Mouse (Mus musculus) liver, adult 2 months (tissue): ENCODE measurements around the gene Cln3. TPM values are rescaled to one million over a fixed set of nuclear protein-coding genes. Genes with fewer than 3 reads are reported as not detected.

ENCODE experiments used
- DNase-seq: peaks from one replicate; pipeline ENCODE4 v3.0.0-alpha.2; 2011; ENCODE audit warnings: low read depth, low spot score; ENCODE audit errors: extremely low read depth
- H3K27ac ChIP-seq: fragments of 200-500 bp; replicated peaks from 2 replicates; pipeline ENCODE4 v1.5.1; 2012; ENCODE audit warnings: low read depth, mild to moderate bottlenecking, control low read depth, inconsistent platforms, low read length; ENCODE audit not compliant: insufficient read depth
- H3K27me3 ChIP-seq: fragments of 200-500 bp; 2 replicates; pipeline ENCODE4 v1.6.1; 2012; ENCODE audit warnings: mild to moderate bottlenecking, moderate library complexity, low read length, inconsistent platforms; ENCODE audit not compliant: control insufficient read depth, insufficient read depth
- H3K36me3 ChIP-seq: fragments of 200-500 bp; 2 replicates; pipeline ENCODE4 v1.6.1; 2012; ENCODE audit warnings: low read length, inconsistent platforms; ENCODE audit not compliant: control insufficient read depth, insufficient read depth
- H3K4me1 ChIP-seq: fragments of 200-500 bp; 2 replicates; pipeline ENCODE4 v1.6.1; 2011; ENCODE audit warnings: low read length; ENCODE audit not compliant: control insufficient read depth, insufficient read depth
- H3K4me3 ChIP-seq: fragments of 200-500 bp; 2 replicates; pipeline ENCODE4 v1.5.1; 2011; ENCODE audit warnings: low read depth, mild to moderate bottlenecking, control low read depth, low read length, moderate library complexity; ENCODE audit not compliant: insufficient read depth
- H3K79me2 ChIP-seq: fragments of 200-500 bp; 2 replicates; pipeline ENCODE4 v1.6.1; 2012; ENCODE audit warnings: inconsistent platforms, mild to moderate bottlenecking, low read length, moderate library complexity; ENCODE audit not compliant: control insufficient read depth, insufficient read depth
- H3K9ac ChIP-seq: fragments of 200-500 bp; 2 replicates; pipeline ENCODE4 v1.6.1; 2012; ENCODE audit warnings: low read depth, mild to moderate bottlenecking, control low read depth, inconsistent platforms, low read length
- CTCF ChIP-seq: fragments of 200-500 bp; IDR thresholded peaks from 2 replicates; pipeline ENCODE4 v1.5.1; 2011; ENCODE audit warnings: low read depth, low read length, control low read depth
- POLR2A ChIP-seq: fragments of 200-500 bp; IDR thresholded peaks from 2 replicates; pipeline ENCODE4 v1.6.1; 2011; ENCODE audit warnings: low read length, control low read depth; ENCODE audit not compliant: insufficient read depth; ENCODE audit errors: extremely low read depth
- WGBS: fragments of 180-500 bp; shearing (Covaris S2); methylation state at CpG from one replicate; pipeline ENCODE4 v1.1.7; 2018; 5-methylcytosine and 5-hydroxymethylcytosine counted together
- polyA plus RNA-seq: library from polyadenylated mRNA; depleted of rRNA; stranded (reverse); fragments of >200 nt; gene quantifications from 2 replicates; pipeline ENCODE4 v1.2.3, GENCODE M21; 2012
- total RNA-seq: library from RNA; depleted of rRNA; stranded (reverse); fragments of >200 nt; gene quantifications from 2 replicates; pipeline ENCODE4 v1.2.3, GENCODE M21; 2014

The Cln3 gene
- total and polyA plus RNA-seq, 2 experiments: 7.1 to 57.0 TPM

DNA sequence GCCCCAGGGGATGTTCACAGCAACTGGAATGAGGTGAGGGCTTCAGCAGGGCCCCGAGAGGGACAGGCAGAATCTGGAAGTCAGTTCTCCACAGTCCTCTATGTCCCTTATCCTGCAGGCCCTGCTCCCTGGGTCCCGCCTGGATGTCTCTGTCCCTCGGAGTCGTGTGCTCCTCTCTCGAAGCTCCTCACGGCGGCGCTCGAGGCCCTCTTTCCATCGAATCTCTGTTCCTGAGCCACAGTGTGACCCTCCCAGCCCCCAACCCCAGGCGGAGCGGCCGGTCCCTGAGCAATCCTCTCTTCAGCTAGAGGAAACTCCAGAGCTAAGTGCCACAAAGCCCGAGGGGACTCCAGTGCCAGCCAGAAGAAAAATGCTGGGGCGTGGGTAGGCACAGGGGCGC, 2.2 kb upstream of the Cln3 start:
- 38% methylated on average over 16 of the region's 16 CpGs for WGBS
- no peaks in the 10 kb centered on the region for H3K36me3 ChIP-seq
- peak overlapping the region; percentile 40; the same call in 1 of the 2 replicates for H3K27ac ChIP-seq
- peak overlapping the region; percentile 9; the same call in 1 of the 2 replicates for H3K4me3 ChIP-seq
- H3K9ac ChIP-seq: no peak overlapping the region
- no peak for DNase-seq
- H3K79me2 ChIP-seq: no peaks in the 10 kb centered on the region
- no peaks in the 10 kb centered on the region for H3K4me1 ChIP-seq
- no peak for TF ChIP-seq POLR2A
- TF ChIP-seq CTCF: peak; percentile 60
- H3K27me3 ChIP-seq: no peaks in the 10 kb centered on the region

DNA sequence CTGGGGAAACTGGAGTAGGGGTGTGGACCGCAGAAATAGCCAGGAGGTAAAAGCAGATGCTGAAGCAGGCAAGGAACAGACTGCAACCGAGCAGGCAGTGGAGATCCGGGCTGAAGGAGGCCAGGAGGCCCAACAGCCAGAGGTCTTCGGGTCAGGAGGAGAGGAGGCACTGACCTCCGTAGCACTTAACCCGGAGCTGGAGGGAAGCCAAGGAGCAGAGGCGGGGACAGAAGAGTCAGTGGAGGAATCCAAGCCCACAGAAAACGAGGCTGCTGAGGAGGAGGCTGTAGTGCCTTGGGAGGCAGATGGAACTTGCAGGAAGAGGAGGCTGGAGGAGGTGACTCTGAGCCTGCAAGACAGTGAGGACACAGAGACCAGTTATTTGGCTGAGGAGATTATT, 1.2 kb upstream of the Cln3 start:
- Histone ChIP-seq H3K27me3 (no peaks in the 10 kb centered on the region), H3K4me3 (no peak overlapping the region), H3K36me3 (no peaks in the 10 kb centered on the region), H3K27ac (peak overlapping the region; percentile 23; the same call in 1 of the 2 replicates), H3K9ac (no peak overlapping the region), H3K79me2 (no peaks in the 10 kb centered on the region), H3K4me1 (no peaks in the 10 kb centered on the region)
- WGBS: 18% methylated on average over 8 of the region's 8 CpGs
- TF ChIP-seq POLR2A: no peak
- TF ChIP-seq CTCF: no peak
- DNase-seq: peak; percentile 52

DNA sequence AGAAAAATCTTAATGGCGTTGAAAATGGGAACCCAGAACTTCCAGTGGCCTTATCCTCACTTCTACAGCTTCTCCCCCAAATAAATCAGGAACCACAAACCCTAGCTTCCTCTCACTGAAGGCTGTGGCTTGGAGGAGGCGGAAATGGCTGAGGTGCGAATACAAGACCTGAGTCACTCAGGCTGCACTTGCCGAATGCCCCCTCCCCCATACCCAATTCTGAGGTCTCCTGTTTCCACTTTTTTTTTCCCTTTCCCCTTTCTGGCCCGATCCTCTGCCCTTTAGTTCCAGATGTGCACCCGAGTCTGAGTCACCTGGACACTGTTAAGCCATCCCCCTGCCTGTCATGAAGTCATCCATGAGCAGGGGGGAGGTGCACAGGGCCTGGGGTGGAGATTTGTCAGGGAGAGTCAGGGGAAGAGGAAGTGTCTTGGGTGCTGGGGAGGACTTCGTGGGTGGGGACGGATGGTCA, 1.1 kb downstream of the Cln3 start, which contains the start of gene Apobr:
Gene Apobr, plus strand, starts transcription at position 437 of the 472 bp plus-strand sequence.
- H3K27ac ChIP-seq: peak within 1 kb of the TSS; percentile 31
- no peaks in the 10 kb centered on the region for H3K4me1 ChIP-seq
- no peaks in the 10 kb centered on the region for H3K79me2 ChIP-seq
- no peak for TF ChIP-seq POLR2A
- TF ChIP-seq CTCF: no peak
- WGBS: 80% methylated on average over 8 of the region's 8 CpGs
- no peaks in the 10 kb centered on the region for H3K36me3 ChIP-seq
- peak; percentile 22 for DNase-seq
- H3K9ac ChIP-seq: peak within 1 kb of the TSS; percentile 19
- peak within 1 kb of the TSS; percentile 23; the same call in 1 of the 2 replicates for H3K4me3 ChIP-seq
- H3K27me3 ChIP-seq: no peaks in the 10 kb centered on the region

DNA sequence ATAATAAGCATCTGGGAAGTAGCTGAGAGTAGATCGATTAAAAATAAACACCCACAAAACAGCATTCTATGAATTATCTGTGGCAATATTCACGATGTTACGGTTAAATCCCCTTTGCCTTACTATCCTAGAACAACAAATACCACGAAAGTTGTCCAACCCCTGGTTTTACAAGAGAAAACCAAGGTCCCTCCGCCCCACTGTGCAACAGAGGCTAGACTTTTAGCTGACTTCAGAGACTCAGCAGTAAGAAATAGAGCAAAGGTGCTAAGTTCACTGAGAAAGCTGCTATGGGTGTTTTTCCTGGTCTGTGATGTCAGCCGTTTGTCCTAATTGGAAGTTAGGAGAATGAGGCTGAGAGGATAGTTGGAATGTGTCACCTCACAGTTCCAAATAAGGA, 1.9 kb downstream of the Cln3 start:
- peak overlapping the region; percentile 89 for H3K27ac ChIP-seq

DNA sequence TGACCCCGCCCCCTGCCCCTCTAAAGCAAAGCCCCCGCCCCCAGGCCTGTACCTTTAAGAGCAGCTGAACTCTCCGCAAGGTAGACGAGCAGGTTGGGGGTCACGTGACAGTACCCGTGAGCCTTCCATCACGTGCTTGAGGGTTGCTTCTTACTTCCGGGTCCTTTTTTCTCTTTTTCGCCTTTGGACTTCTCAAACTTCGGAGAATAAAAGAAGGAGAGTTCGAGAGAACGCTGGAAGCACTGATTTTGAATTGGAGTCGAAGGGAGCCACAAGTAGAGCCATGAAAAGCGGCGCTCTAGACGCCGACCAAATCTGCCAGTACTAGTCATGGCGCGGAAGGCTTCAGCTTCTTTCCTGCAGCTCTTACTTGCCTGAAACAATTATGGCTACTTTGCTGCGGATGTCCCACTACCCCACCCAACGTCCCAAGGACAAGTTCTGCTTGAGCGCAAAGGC, 2.3 kb downstream of the Cln3 start:
- no peaks in the 10 kb centered on the region for H3K27me3 ChIP-seq
- H3K79me2 ChIP-seq: no peaks in the 10 kb centered on the region
- no peak for TF ChIP-seq CTCF
- TF ChIP-seq POLR2A: no peak
- H3K36me3 ChIP-seq: no peaks in the 10 kb centered on the region
- DNase-seq: peak; percentile 87
- H3K4me3 ChIP-seq: peak overlapping the region; percentile 58
- H3K27ac ChIP-seq: peak overlapping the region; percentile 89
- no peaks in the 10 kb centered on the region for H3K4me1 ChIP-seq
- H3K9ac ChIP-seq: peak overlapping the region; percentile 67
- WGBS: under 1% methylated on average over 22 of the region's 22 CpGs

More for the DNA sequence above, 1.9 kb downstream of the Cln3 start:
- no peaks in the 10 kb centered on the region for H3K4me1 ChIP-seq
- no peak for DNase-seq
- no peak for TF ChIP-seq CTCF
- no peak for TF ChIP-seq POLR2A
- peak overlapping the region; percentile 58 for H3K4me3 ChIP-seq
- 48% methylated on average over 6 of the region's 6 CpGs for WGBS
- peak overlapping the region; percentile 67 for H3K9ac ChIP-seq
- H3K27me3 ChIP-seq: no peaks in the 10 kb centered on the region
- no peaks in the 10 kb centered on the region for H3K79me2 ChIP-seq
- H3K36me3 ChIP-seq: no peaks in the 10 kb centered on the region

DNA sequence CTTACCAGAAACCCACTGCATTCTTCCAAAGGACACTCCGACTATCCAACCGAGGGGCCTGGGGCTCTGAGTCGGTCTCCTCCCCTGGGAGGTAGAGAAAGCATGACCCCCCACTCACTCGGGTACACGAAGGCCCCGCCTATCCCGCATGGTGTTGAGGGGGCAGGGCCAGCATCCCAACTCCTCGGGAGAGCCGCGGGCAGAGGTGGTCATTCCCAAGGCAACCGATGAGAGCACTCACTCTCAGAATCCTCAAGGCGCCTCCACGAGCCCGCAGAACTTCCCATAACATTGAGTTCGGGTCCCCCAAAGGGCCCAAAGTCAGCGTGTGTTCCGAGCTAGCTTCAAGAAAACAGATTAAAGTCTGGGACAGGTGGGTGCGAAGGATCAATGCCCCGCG, 2.9 kb downstream of the Cln3 start:
- DNase-seq: no peak
- Histone ChIP-seq H3K4me3 (peak overlapping the region; percentile 58), H3K79me2 (no peaks in the 10 kb centered on the region), H3K4me1 (no peaks in the 10 kb centered on the region), H3K9ac (peak overlapping the region; percentile 56), H3K36me3 (no peaks in the 10 kb centered on the region), H3K27me3 (no peaks in the 10 kb centered on the region), H3K27ac (no peak overlapping the region)
- no peak for TF ChIP-seq POLR2A
- no peak for TF ChIP-seq CTCF
- WGBS: 3% methylated on average over 20 of the region's 20 CpGs
